Mouse (Mus musculus): Measurements from ENCODE around the gene Ust. TPM values are rescaled to one million over a fixed set of nuclear protein-coding genes. Genes with fewer than 3 reads are reported as not detected.

The Ust gene
- polyA plus RNA-seq, 1 experiment from 2014 or later = 1.9 TPM

GRCm38 (mm10) chr10:8419496-8420009, 99.1 kb downstream of the Ust start:
- Histone ChIP-seq H3K27me3 (no peaks in the 10 kb centered on the region), H3K27ac (no peak overlapping the region), H3K4me2 (no peak overlapping the region), H3K9me3 (replicated peaks) (no peaks in the 10 kb centered on the region), H3K4me3 (no peak overlapping the region), H3K36me3 (no peaks in the 10 kb centered on the region), H3K4me1 (replicated peaks) (no peaks in the 10 kb centered on the region), H3K9ac (no peak overlapping the region)
- ATAC-seq (replicated peaks; ENCODE audit: insufficient number of reproducible peaks, insufficient read depth, low FRiP score, low read depth) = no peak
- 68% methylated on average over 6 of the region's 6 CpGs for WGBS

- no peak for ATAC-seq (replicated peaks; ENCODE audit: insufficient number of reproducible peaks, insufficient read depth, low FRiP score, low read depth)
- no peaks in the 10 kb centered on the region for H3K9me3 ChIP-seq (replicated peaks)
- H3K4me3 ChIP-seq = no peak overlapping the region
- no peaks in the 10 kb centered on the region for H3K27me3 ChIP-seq
- H3K9ac ChIP-seq = no peak overlapping the region
- no peaks in the 10 kb centered on the region for H3K4me1 ChIP-seq (replicated peaks)
- no peak overlapping the region for H3K27ac ChIP-seq
- H3K4me2 ChIP-seq = no peak overlapping the region
- WGBS = 81% methylated on average over 5 of the region's 5 CpGs
- no peaks in the 10 kb centered on the region for H3K36me3 ChIP-seq
Measured at GRCm38 (mm10) chr10:8415474-8415873, 103.2 kb downstream of the Ust start.

GRCm38 (mm10) chr10:8415036-8415435, 103.6 kb downstream of the Ust start:
- H3K4me1 ChIP-seq (replicated peaks) = no peaks in the 10 kb centered on the region
- no peak overlapping the region for H3K4me3 ChIP-seq
- H3K36me3 ChIP-seq = no peaks in the 10 kb centered on the region
- no peak overlapping the region for H3K27ac ChIP-seq
- WGBS = 84% methylated on average over 7 of the region's 7 CpGs
- H3K9me3 ChIP-seq (replicated peaks) = no peaks in the 10 kb centered on the region
- no peak for ATAC-seq (replicated peaks; ENCODE audit: insufficient number of reproducible peaks, insufficient read depth, low FRiP score, low read depth)
- no peaks in the 10 kb centered on the region for H3K27me3 ChIP-seq
- H3K4me2 ChIP-seq = no peak overlapping the region
- no peak overlapping the region for H3K9ac ChIP-seq

- Histone ChIP-seq H3K27ac (no peak overlapping the region), H3K27me3 (no peaks in the 10 kb centered on the region), H3K4me1 (replicated peaks) (no peaks in the 10 kb centered on the region), H3K4me2 (no peak overlapping the region), H3K4me3 (no peak overlapping the region), H3K36me3 (no peaks in the 10 kb centered on the region), H3K9me3 (replicated peaks) (no peaks in the 10 kb centered on the region), H3K9ac (no peak overlapping the region)
- 78% methylated on average over 4 of the region's 4 CpGs for WGBS
- no peak for ATAC-seq (replicated peaks; ENCODE audit: insufficient number of reproducible peaks, insufficient read depth, low FRiP score, low read depth)
Measured at GRCm38 (mm10) chr10:8405141-8405540, 113.5 kb downstream of the Ust start.

- Histone ChIP-seq H3K9me3 (replicated peaks) (no peaks in the 10 kb centered on the region), H3K4me1 (replicated peaks) (peaks cover 6% of the 10 kb centered on the region), H3K4me2 (no peak overlapping the region), H3K4me3 (no peak overlapping the region), H3K27ac (no peak overlapping the region), H3K36me3 (no peaks in the 10 kb centered on the region), H3K27me3 (no peaks in the 10 kb centered on the region), H3K9ac (no peak overlapping the region)
- no peak for ATAC-seq (replicated peaks; ENCODE audit: insufficient number of reproducible peaks, insufficient read depth, low FRiP score, low read depth)
- 77% methylated on average over 2 of the region's 2 CpGs for WGBS
Measured at GRCm38 (mm10) chr10:8392226-8392625, 126.4 kb downstream of the Ust start.

- H3K9me3 ChIP-seq (replicated peaks) = no peaks in the 10 kb centered on the region
- H3K36me3 ChIP-seq = no peaks in the 10 kb centered on the region
- no peak overlapping the region for H3K4me3 ChIP-seq
- no peak overlapping the region for H3K9ac ChIP-seq
- WGBS = 63% methylated on average over 4 of the region's 4 CpGs
- no peak overlapping the region for H3K4me2 ChIP-seq
- no peak for ATAC-seq (replicated peaks; ENCODE audit: insufficient number of reproducible peaks, insufficient read depth, low FRiP score, low read depth)
- peaks cover 6% of the 10 kb centered on the region for H3K4me1 ChIP-seq (replicated peaks)
- H3K27me3 ChIP-seq = no peaks in the 10 kb centered on the region
- no peak overlapping the region for H3K27ac ChIP-seq
Measured at GRCm38 (mm10) chr10:8391264-8391748, 127.3 kb downstream of the Ust start.

- Histone ChIP-seq H3K4me2 (no peak overlapping the region), H3K27ac (no peak overlapping the region), H3K9ac (no peak overlapping the region), H3K9me3 (replicated peaks) (no peaks in the 10 kb centered on the region), H3K36me3 (no peaks in the 10 kb centered on the region), H3K27me3 (no peaks in the 10 kb centered on the region), H3K4me1 (replicated peaks) (no peaks in the 10 kb centered on the region), H3K4me3 (no peak overlapping the region)
- no peak for ATAC-seq (replicated peaks; ENCODE audit: insufficient number of reproducible peaks, insufficient read depth, low FRiP score, low read depth)
- WGBS = 77% methylated on average over 7 of the region's 7 CpGs
Measured at GRCm38 (mm10) chr10:8388239-8388638, 130.4 kb downstream of the Ust start.

- 67% methylated on average over 10 of the region's 10 CpGs for WGBS
- Histone ChIP-seq H3K27ac (no peak overlapping the region), H3K4me3 (no peak overlapping the region), H3K4me1 (replicated peaks) (no peaks in the 10 kb centered on the region), H3K9ac (no peak overlapping the region), H3K4me2 (no peak overlapping the region), H3K36me3 (no peaks in the 10 kb centered on the region), H3K27me3 (no peaks in the 10 kb centered on the region), H3K9me3 (replicated peaks) (no peaks in the 10 kb centered on the region)
- no peak for ATAC-seq (replicated peaks; ENCODE audit: insufficient number of reproducible peaks, insufficient read depth, low FRiP score, low read depth)
Measured at GRCm38 (mm10) chr10:8369894-8370500, 148.6 kb downstream of the Ust start.

GRCm38 (mm10) chr10:8365816-8366215, 152.8 kb downstream of the Ust start:
- WGBS = 70% methylated on average over 1 of the region's 1 CpGs
- H3K4me3 ChIP-seq = no peak overlapping the region
- no peak overlapping the region for H3K9ac ChIP-seq
- ATAC-seq (replicated peaks; ENCODE audit: insufficient number of reproducible peaks, insufficient read depth, low FRiP score, low read depth) = no peak
- no peak overlapping the region for H3K27ac ChIP-seq
- H3K4me2 ChIP-seq = no peak overlapping the region
- no peaks in the 10 kb centered on the region for H3K4me1 ChIP-seq (replicated peaks)
- H3K27me3 ChIP-seq = no peaks in the 10 kb centered on the region
- H3K36me3 ChIP-seq = no peaks in the 10 kb centered on the region
- no peaks in the 10 kb centered on the region for H3K9me3 ChIP-seq (replicated peaks)

- Histone ChIP-seq H3K27ac (no peak overlapping the region), H3K4me2 (no peak overlapping the region), H3K4me3 (no peak overlapping the region), H3K4me1 (replicated peaks) (no peaks in the 10 kb centered on the region), H3K27me3 (no peaks in the 10 kb centered on the region), H3K9me3 (replicated peaks) (no peaks in the 10 kb centered on the region), H3K9ac (no peak overlapping the region), H3K36me3 (no peaks in the 10 kb centered on the region)
- no peak for ATAC-seq (replicated peaks; ENCODE audit: insufficient number of reproducible peaks, insufficient read depth, low FRiP score, low read depth)
- 54% methylated on average over 3 of the region's 3 CpGs for WGBS
Measured at GRCm38 (mm10) chr10:8364182-8364581, 154.4 kb downstream of the Ust start.

- Histone ChIP-seq H3K4me1 (replicated peaks) (no peaks in the 10 kb centered on the region), H3K27ac (no peak overlapping the region), H3K4me2 (no peak overlapping the region), H3K9me3 (replicated peaks) (no peaks in the 10 kb centered on the region), H3K4me3 (no peak overlapping the region), H3K27me3 (no peaks in the 10 kb centered on the region), H3K36me3 (no peaks in the 10 kb centered on the region), H3K9ac (no peak overlapping the region)
- ATAC-seq (replicated peaks; ENCODE audit: insufficient number of reproducible peaks, insufficient read depth, low FRiP score, low read depth) = no peak
- WGBS = 59% methylated on average over 8 of the region's 8 CpGs
Measured at GRCm38 (mm10) chr10:8363281-8363680, 155.3 kb downstream of the Ust start.

All from heart, embryonic 15.5 days (tissue).